Mouse (Mus musculus) Muller cell, postnatal 12 days (primary cell): Measurements from ENCODE around the gene Cnpy3.
"Not testable (repeated sequence)": the region's sequence is repeated elsewhere in the genome, so short reads cannot be mapped to it uniquely, and the experiment has no call there.

Source experiments
- DNase-seq: peaks from one replicate; pipeline ENCODE4 v3.0.0-alpha.2; 2015; ENCODE audit errors: inconsistent ontology term

The Cnpy3 gene

DNA sequence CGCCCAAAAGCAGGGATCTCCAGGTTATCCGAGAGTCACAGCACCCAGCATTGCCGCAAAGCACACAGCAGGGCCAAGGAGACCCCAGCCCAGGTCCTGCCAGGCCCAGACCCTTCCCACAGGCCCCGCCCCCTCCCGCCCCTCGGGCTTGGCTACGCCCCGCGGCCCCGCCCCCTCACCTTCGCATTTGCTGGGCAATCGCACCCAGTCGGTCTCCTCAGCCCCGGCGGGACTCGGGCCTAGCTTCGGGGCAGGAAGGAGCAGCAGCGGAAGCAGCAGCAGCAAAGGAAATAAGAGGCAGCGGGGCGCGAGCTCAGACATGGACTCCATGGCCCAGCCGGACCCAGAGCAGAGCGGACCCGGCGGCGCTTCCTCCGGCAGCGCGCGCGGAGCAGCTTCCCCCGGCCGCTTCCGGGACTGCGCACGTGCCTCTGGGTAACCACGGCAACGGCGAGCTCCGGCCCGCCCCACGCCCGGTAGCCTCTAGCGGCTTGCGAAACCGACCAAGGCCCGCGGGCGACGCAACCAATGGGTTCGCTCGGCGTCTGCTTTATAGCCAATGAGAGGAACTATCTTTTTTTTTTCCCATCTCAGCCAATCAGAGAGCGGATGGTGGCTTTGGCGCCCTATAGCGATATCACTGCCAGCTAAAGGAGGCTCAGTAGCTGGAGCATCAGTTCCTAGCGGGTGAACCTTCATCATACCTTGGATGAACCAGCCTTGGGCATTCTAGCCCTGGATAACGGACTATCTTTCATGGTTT is at the start of gene Cnpy3:
Gene Cnpy3 (minus strand): TSS at position 421 of the 763 bp plus-strand sequence.
- peak; percentile 99 for DNase-seq

GRCm38 (mm10) chr17:46801761-46802160 is 49.7 kb upstream of the Cnpy3 start:
- no peak for DNase-seq

- no peak for DNase-seq
Observed at GRCm38 (mm10) chr17:46799680-46800079, 47.7 kb upstream of the Cnpy3 start.

GRCm38 (mm10) chr17:46797386-46797785 is 45.4 kb upstream of the Cnpy3 start:
- no peak for DNase-seq

DNA sequence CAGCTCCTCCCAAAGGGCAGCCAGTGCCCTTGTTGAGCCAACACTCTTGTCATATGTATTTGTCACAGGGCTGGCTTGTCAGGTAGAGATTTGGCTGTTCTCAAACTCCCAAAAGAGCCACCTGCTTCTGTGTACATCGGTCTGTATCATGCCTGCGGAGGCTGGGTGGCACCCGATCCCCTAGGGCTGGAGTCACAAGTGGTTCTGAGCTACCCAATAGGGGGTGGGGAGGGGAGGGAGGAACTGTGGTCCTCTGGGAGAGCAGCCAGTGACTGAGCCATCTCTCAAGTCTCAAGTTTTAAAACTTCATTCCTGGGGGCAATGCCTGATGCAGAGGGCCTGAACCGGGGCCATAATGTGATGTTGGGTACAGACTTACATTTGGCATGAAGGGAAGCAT is 44.7 kb upstream of the Cnpy3 start:
- no peak for DNase-seq

- DNase-seq = no peak
Observed at GRCm38 (mm10) chr17:46792963-46793362, 40.9 kb upstream of the Cnpy3 start.

DNA sequence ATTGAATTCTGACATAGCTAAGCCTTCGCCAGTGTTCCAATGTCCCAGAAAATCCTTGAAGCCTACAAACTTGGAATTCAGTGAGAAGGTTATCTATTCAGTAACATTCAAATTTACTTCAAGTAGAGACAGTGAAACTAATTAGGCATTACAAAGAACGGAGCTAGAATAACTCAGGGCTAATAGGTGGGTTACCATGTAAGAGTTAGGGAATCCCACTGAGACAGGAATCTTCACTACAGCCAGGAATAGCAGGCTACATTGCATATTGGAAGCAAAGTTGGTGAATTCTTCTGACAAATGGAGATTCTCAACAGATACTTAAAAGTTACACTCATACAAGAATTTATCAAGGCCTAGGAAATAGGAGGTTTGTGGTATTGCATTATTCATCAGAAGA is 36.0 kb upstream of the Cnpy3 start:
- not testable (repeated sequence) for DNase-seq

DNA sequence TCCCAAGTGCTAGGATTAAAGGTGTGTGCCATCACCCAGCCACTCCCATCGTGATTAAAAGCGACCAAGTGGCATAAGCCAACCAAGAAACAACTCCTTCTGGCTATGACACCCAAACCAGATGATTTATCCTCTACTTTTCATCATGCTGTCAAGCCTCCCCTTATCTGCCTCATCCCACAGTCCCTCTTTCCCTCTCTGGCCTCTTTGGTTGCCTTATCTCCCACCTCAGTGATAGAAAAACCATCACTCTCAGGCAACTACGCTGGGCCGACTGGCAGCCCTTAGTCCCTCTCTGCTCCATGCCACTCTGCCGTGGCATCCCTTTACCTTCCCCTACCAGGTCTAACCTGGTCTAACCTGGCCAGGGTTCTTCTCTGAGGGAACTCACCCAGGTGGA is 34.9 kb upstream of the Cnpy3 start:
- DNase-seq = no peak

GRCm38 (mm10) chr17:46783222-46783565 is 31.2 kb upstream of the Cnpy3 start:
- DNase-seq = no peak

- peak; percentile 95 for DNase-seq
Observed at GRCm38 (mm10) chr17:46782341-46783221, 30.6 kb upstream of the Cnpy3 start, which contains the start of gene Rpl7l1. Rpl7l1 (minus strand) TSS chr17:46782672.

DNA sequence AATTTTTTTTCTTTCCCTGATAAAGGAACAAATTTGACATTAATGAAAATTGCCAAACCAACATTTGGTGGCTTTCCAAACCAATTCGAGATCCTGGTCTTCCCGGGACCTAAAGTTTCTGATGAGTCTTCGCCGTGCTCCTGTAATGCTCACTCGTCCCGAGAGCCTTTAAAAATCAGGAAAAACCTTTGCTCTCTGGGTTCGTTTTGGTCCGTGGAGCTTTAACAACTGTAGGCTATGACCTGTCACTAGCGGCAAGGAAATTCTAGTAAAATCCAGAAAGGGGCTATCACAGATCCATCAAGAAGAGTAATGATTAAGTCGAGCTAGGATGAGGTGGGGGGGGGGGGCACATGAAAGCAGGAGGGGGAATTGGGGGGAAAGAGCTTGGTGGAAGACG is 29.9 kb upstream of the Cnpy3 start:
- DNase-seq = no peak

GRCm38 (mm10) chr17:46776087-46776486 is 24.1 kb upstream of the Cnpy3 start:
- no peak for DNase-seq

- no peak for DNase-seq
Observed at GRCm38 (mm10) chr17:46775070-46775469, 23.1 kb upstream of the Cnpy3 start.

- no peak for DNase-seq
Observed at GRCm38 (mm10) chr17:46774131-46774472, 22.1 kb upstream of the Cnpy3 start.

- DNase-seq = peak; percentile 52
Observed at GRCm38 (mm10) chr17:46773278-46774130, 21.5 kb upstream of the Cnpy3 start.

- DNase-seq = peak; percentile 91
Observed at GRCm38 (mm10) chr17:46772404-46773277, 20.6 kb upstream of the Cnpy3 start, which contains the start of gene 2310039H08Rik. 2310039H08Rik (plus strand) TSS chr17:46772635.

DNA sequence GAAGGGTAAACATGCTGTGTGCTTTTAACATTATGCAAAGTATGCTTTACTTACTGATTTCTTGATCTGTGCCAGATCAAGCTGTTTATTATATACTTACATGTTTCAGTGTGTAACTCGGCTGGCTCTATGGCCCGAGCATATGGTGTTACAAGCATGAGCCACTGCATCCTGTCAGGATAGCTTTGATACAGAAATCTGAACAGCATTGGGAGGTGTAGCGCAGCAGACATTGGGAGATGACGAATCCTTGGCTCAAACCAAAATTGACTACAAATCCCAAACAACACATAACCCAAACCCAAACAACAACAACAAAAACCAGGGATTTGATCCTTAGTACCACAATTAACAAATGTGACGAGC is 20.0 kb upstream of the Cnpy3 start:
- DNase-seq = no peak

- no peak for DNase-seq
Observed at GRCm38 (mm10) chr17:46771616-46772015, 19.6 kb upstream of the Cnpy3 start.

GRCm38 (mm10) chr17:46771025-46771424 is 19.0 kb upstream of the Cnpy3 start:
- DNase-seq = no peak

GRCm38 (mm10) chr17:46770546-46770945 is 18.5 kb upstream of the Cnpy3 start:
- no peak for DNase-seq

DNA sequence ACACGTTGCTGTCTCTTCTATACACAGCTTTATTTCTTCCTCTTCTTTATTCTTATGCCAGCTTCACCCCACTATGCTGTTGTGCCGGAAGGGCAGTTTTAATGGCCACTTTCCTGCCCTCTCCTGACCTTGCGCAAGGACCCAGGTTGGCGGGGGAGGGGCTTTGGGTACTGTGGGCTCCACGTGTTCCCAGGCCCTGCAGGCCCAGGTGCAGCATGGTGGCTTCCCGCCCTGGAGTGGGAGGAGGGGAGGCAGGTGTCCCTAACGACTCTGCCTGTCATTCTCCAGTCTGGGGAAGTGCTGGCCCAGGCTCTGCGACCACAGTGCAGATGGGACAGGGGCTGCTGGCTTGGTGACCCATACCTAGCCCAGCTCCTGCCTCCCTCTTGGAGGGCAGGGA is 15.9 kb upstream of the Cnpy3 start:
- DNase-seq = no peak
